Mouse (Mus musculus) CH12.LX (cell line): ENCODE data around the gene Tubb5. TPM values are rescaled to one million over a fixed set of nuclear protein-coding genes. Genes with fewer than 3 reads are reported as not detected.
A peak's percentile ranks its signal among the peaks of the same experiment; 100 is the strongest.

ENCODE experiments used
- DNase-seq: peaks from one replicate; pipeline ENCODE4 v3.0.0-alpha.2; 2013; ENCODE audit errors: extremely low read depth
- H3K27ac ChIP-seq: 2 replicates; pipeline ENCODE4 v1.5.1; 2012; ENCODE audit warnings: low read depth, mild to moderate bottlenecking, control low read depth, moderate library complexity; ENCODE audit not compliant: insufficient read depth
- H3K27me3 ChIP-seq: replicated peaks from 2 replicates; pipeline ENCODE3; 2012; ENCODE audit warnings: inconsistent platforms
- H3K36me3 ChIP-seq, 2 experiments: replicated peaks in 1 of 2; 2 replicates each; pipeline versions ENCODE3 to v1.6.1; 2012; ENCODE audit warnings: inconsistent platforms in 1 of 2, low read length in 1 of 2, mild to moderate bottlenecking in 1 of 2, mixed read lengths in 1 of 2, moderate library complexity in 1 of 2; ENCODE audit not compliant: control insufficient read depth in 1 of 2, insufficient read depth in 1 of 2
- H3K4me1 ChIP-seq, 2 experiments: 2 replicates each; pipeline ENCODE4 v1.6.1; 2012; ENCODE audit warnings: inconsistent platforms in 1 of 2, moderate library complexity in 1 of 2; ENCODE audit not compliant: insufficient read depth in 2 of 2, control insufficient read depth in 1 of 2
- H3K4me2 ChIP-seq: 2 replicates; pipeline ENCODE4 v1.6.1; 2012; ENCODE audit warnings: low read depth, mild to moderate bottlenecking, control low read depth; ENCODE audit not compliant: poor library complexity, insufficient read depth, severe bottlenecking
- H3K4me3 ChIP-seq, 3 experiments: fragments of 150-350 bp in 1 of 3; sonication (generic) in 1 of 3; replicated peaks in 1 of 3; 2 replicates each; pipeline versions ENCODE3 to v1.5.1; 2011 to 2012; ENCODE audit warnings: low read depth in 2 of 3, low read length in 2 of 3, mild to moderate bottlenecking in 2 of 3, moderate library complexity in 2 of 3, control low read depth in 1 of 3, improper control_type of control experiment in 1 of 3, inconsistent platforms in 1 of 3, mixed read lengths in 1 of 3; ENCODE audit not compliant: poor library complexity in 1 of 3
- H3K79me2 ChIP-seq: replicated peaks from 2 replicates; pipeline ENCODE4 v1.6.1; 2012; ENCODE audit warnings: mild to moderate bottlenecking, moderate library complexity; ENCODE audit not compliant: control insufficient read depth, poor library complexity, insufficient read depth, severe bottlenecking; ENCODE audit errors: extremely low read depth
- H3K9ac ChIP-seq: 2 replicates; pipeline ENCODE4 v1.6.1; 2012; ENCODE audit warnings: low read depth, mild to moderate bottlenecking, control low read depth, moderate library complexity; ENCODE audit not compliant: insufficient read depth
- H3K9me3 ChIP-seq: replicated peaks from 2 replicates; pipeline ENCODE3; 2012; ENCODE audit warnings: low read length, inconsistent platforms, mixed read lengths
- BHLHE40 ChIP-seq: IDR thresholded peaks from 2 replicates; pipeline ENCODE4 v1.6.1; 2011; ENCODE audit warnings: mild to moderate bottlenecking, low read depth, low read length, improper control_type of control experiment
- CHD1 ChIP-seq: IDR thresholded peaks from 2 replicates; pipeline ENCODE4 v1.6.1; 2012; ENCODE audit warnings: low read depth, low read length, improper control_type of control experiment, inconsistent platforms
- E2F4 ChIP-seq: IDR thresholded peaks from 2 replicates; pipeline ENCODE4 v1.6.1; 2011; ENCODE audit warnings: low read depth, low read length, improper control_type of control experiment; ENCODE audit not compliant: insufficient replicate concordance
- ELF1 ChIP-seq: IDR thresholded peaks from 2 replicates; pipeline ENCODE4 v1.6.1; 2014; ENCODE audit warnings: low read depth, mild to moderate bottlenecking, inconsistent platforms, low read length, improper control_type of control experiment
- ETS1 ChIP-seq: conservative IDR thresholded peaks from 2 replicates; pipeline ENCODE4 v1.6.1; 2012; ENCODE audit warnings: low read depth, mild to moderate bottlenecking, inconsistent platforms, low read length, improper control_type of control experiment, moderate library complexity
- GABPA ChIP-seq: IDR thresholded peaks from 2 replicates; pipeline ENCODE4 v1.6.1; 2012; ENCODE audit warnings: low read depth, low read length, improper control_type of control experiment, inconsistent platforms; ENCODE audit not compliant: insufficient replicate concordance
- HCFC1 ChIP-seq: IDR thresholded peaks from 2 replicates; pipeline ENCODE4 v1.6.1; 2012; ENCODE audit warnings: low read depth, mild to moderate bottlenecking, inconsistent platforms, low read length, improper control_type of control experiment
- IRF4 ChIP-seq: IDR thresholded peaks from 2 replicates; pipeline ENCODE4 v1.6.1; 2014; ENCODE audit warnings: low read depth, mild to moderate bottlenecking, inconsistent platforms, low read length, improper control_type of control experiment
- MAZ ChIP-seq: IDR thresholded peaks from 2 replicates; pipeline ENCODE4 v1.6.1; 2012; ENCODE audit warnings: low read depth, mild to moderate bottlenecking, inconsistent platforms, low read length, improper control_type of control experiment, moderate library complexity
- MXI1 ChIP-seq: IDR thresholded peaks from 2 replicates; pipeline ENCODE4 v1.6.1; 2011; ENCODE audit warnings: mild to moderate bottlenecking, low read depth, low read length, improper control_type of control experiment
- MYC ChIP-seq: IDR thresholded peaks from 2 replicates; pipeline ENCODE4 v1.6.1; 2011; ENCODE audit warnings: low read depth, mild to moderate bottlenecking, improper control_type of control experiment, low read length
- NELFE ChIP-seq: IDR thresholded peaks from 2 replicates; pipeline ENCODE4 v1.6.1; 2011; ENCODE audit warnings: low read depth, low read length, improper control_type of control experiment
- NRF1 ChIP-seq: IDR thresholded peaks from 2 replicates; pipeline ENCODE4 v1.6.1; 2014; ENCODE audit warnings: low read depth, mild to moderate bottlenecking, inconsistent platforms, low read length, improper control_type of control experiment, moderate library complexity
- POLR2AphosphoS2 ChIP-seq: IDR thresholded peaks from 2 replicates; pipeline ENCODE4 v1.6.1; 2011; ENCODE audit warnings: low read depth, low read length, improper control_type of control experiment
- TCF12 ChIP-seq: IDR thresholded peaks from 2 replicates; pipeline ENCODE4 v1.6.1; 2014; ENCODE audit warnings: low read depth, mild to moderate bottlenecking, inconsistent platforms, low read length, improper control_type of control experiment
- ZKSCAN1 ChIP-seq: IDR thresholded peaks from 2 replicates; pipeline ENCODE4 v1.6.1; 2012; ENCODE audit warnings: low read depth, inconsistent platforms, low read length, improper control_type of control experiment, borderline replicate concordance
- ZMIZ1 ChIP-seq: IDR thresholded peaks from 2 replicates; pipeline ENCODE4 v1.6.1; 2012; ENCODE audit warnings: low read depth, mild to moderate bottlenecking, inconsistent platforms, low read length, improper control_type of control experiment
- dilution Hi-C: fragments of 300-500 bp; cut with MboI; formaldehyde crosslinking; loops from 2 replicates; pipeline ENCODE4 v1.14.3; 2020; ENCODE audit warnings: low sequenced_read_pairs; ENCODE audit not compliant: extremely low pct_unique_long_range_greater_than_20kb, extremely low pct_ligation_motif_present
- in situ Hi-C: fragments of 300-500 bp; cut with MboI; formaldehyde crosslinking; loops from 3 replicates; pipeline ENCODE4 v1.14.3; 2019; ENCODE audit warnings: low sequenced_read_pairs, low pct_ligation_motif_present, low pct_unique_long_range_greater_than_20kb, mixed read lengths
- polyA plus RNA-seq: library from polyadenylated mRNA; unstranded; fragments of >175 nt; gene quantifications from 2 replicates; pipeline ENCODE4 v1.2.1, GENCODE M21; 2012; ENCODE audit warnings: low read depth; ENCODE audit not compliant: insufficient read length
- total RNA-seq, 2 experiments: library from RNA; depleted of rRNA; stranded (reverse); fragments of 300-350 nt in 1 of 2; fragments of >200 nt in 1 of 2; gene quantifications; 2 replicates each; pipeline ENCODE4 v1.2.3; 2012 to 2014

Gene Tubb5
- total and polyA plus RNA-seq, 3 experiments: 1,014 to 1,121 (median 1,053) TPM

GRCm38 (mm10) chr17:35841076-35841950 is 3.2 kb upstream of the Tubb5 start, which contains the start of gene Mdc1 (continued):
- TF ChIP-seq HCFC1 (peak; percentile 87), BHLHE40 (peak; percentile 81), CHD1 (peak; percentile 80; the same call in 1 of the 2 replicates), ELF1 (peak; percentile 99), MAZ (0 out of 2 replicates have a peak, but pooled peaks have one; percentile 65), IRF4 (peak; percentile 71), ZMIZ1 (0 out of 2 replicates have a peak, but pooled peaks have one; percentile 56), GABPA (peak; percentile 89), TCF12 (peak; percentile 96), ZKSCAN1 (no peak), MXI1 (peak; percentile 90)

DNA sequence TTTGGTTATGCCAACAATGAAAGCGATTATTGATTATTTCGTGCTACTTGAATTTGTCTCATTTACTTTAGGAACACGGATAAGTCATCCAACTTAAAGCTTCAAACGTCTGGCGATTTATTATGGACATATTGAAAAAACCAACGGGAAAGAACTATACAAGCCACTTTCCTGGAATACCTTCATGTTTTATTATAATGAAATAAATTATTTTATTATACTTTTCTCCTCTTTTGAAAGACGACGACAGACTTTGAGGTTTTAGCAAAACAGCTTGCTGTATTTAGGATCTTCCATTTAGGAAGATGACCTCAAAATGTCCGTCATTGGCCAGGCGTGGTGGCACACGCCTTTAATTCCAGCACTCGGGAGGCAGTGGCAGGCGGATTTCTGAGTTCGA is 2.5 kb upstream of the Tubb5 start:
- H3K9ac ChIP-seq: peak overlapping the region; percentile 65; the same call in 1 of the 2 replicates
- H3K79me2 ChIP-seq: peaks cover 25% of the 10 kb centered on the region
- peaks cover 3 to 28% of the 10 kb centered on the region in 2 experiments for H3K4me1 ChIP-seq
- dilution Hi-C loops: no loop called here
- peaks cover 19 to 26% of the 10 kb centered on the region in 2 experiments for H3K36me3 ChIP-seq
- no peak for TF ChIP-seq IRF4
- TF ChIP-seq E2F4: no peak
- TF ChIP-seq ETS1: no peak
- no peak for TF ChIP-seq NRF1
- no peak for TF ChIP-seq POLR2AphosphoS2
- TF ChIP-seq MYC: no peak
- no peak for TF ChIP-seq GABPA
- TF ChIP-seq NELFE: no peak
- TF ChIP-seq, all 38 proteins: peak for 0
- H3K9me3 ChIP-seq: no peaks in the 10 kb centered on the region
- 0 out of 2 replicates have a peak overlapping the region, but pooled peaks have one; percentile 22 for H3K4me2 ChIP-seq
- no peak for DNase-seq
- no peak overlapping the region for H3K27ac ChIP-seq
- in situ Hi-C loops: no loop called here
- no peaks in the 10 kb centered on the region for H3K27me3 ChIP-seq
- peak overlapping the region; percentile 41 to 54 (median 49) for H3K4me3 ChIP-seq
